Mouse (Mus musculus): ENCODE measurements around the gene Mefv. TPM values are rescaled to one million over a fixed set of nuclear protein-coding genes. Genes with fewer than 3 reads are reported as not detected.
A peak's percentile ranks its signal among the peaks of the same experiment; 100 is the strongest.

Mefv gene
- polyA plus RNA-seq (2015; fragmentation: Nextera tagmentation; extraction: Ambion mirVana) = 0.06 TPM in 1 of 2 replicates, not detected in the other

DNA sequence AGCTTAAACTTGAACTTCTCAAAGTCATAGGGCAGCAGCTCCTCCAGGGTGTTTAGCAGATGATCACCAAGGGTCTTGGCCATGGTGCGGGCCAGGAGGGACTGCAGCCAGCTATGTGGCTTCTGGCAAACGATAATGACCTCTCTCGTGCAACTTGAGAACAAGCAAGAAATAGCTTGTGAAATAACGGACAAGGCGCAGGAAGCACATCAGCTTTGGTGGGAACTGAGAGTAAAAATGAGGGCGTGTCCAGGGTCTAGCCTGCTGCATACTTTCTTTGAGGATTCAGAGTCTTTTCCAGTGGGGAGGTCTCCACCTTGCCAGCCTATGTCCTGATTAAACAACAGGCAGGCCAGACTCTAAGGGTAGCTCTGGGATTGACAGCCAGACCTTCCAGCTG is at the start of gene Mefv:
TSS of gene Mefv (minus strand) at position 118 of the 400 bp plus-strand sequence.
- H3K4me3 ChIP-seq (ENCODE audit: low read length) = no peak within 1 kb of the TSS

DNA sequence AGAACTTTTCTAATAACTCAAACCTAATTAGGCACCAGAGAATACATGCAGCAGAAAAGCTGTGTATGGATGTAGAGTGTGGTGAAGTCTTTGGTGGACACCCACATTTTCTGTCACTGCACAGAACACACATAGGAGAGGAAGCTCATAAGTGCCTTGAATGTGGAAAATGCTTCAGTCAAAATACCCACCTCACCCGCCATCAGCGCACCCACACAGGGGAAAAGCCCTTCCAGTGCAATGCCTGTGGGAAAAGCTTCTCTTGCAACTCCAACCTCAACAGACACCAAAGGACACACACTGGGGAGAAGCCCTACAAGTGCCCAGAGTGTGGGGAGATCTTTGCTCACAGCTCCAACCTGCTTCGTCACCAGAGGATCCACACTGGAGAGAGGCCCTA is 31.1 kb upstream of the Mefv start:
- 100% methylated on average over 3 of the region's 3 CpGs for WGBS
- no peak overlapping the region for H3K9ac ChIP-seq (replicated peaks; ENCODE audit: low read length)
- H3K4me1 ChIP-seq (ENCODE audit: insufficient read depth, low read length) = peaks cover 18% of the 10 kb centered on the region
- H3K4me3 ChIP-seq (ENCODE audit: low read length) = no peak overlapping the region
- H3K36me3 ChIP-seq (ENCODE audit: insufficient read depth, low read length) = peaks cover 70% of the 10 kb centered on the region
- H3K27ac ChIP-seq (ENCODE audit: low read length) = no peak overlapping the region
- ATAC-seq (ENCODE audit: low FRiP score, low TSS enrichment) = no peak
- H3K9me3 ChIP-seq (ENCODE audit: low read length) = peaks cover 33% of the 10 kb centered on the region
- no peak overlapping the region for H3K4me2 ChIP-seq (replicated peaks; ENCODE audit: low read depth, low read length)
- H3K27me3 ChIP-seq (ENCODE audit: insufficient read depth, low read length) = no peaks in the 10 kb centered on the region

More for the DNA sequence above, at the start of gene Mefv:
- WGBS = 85% methylated on average over 6 of the region's 6 CpGs
- H3K36me3 ChIP-seq (ENCODE audit: insufficient read depth, low read length) = no peaks in the 10 kb centered on the region
- H3K9me3 ChIP-seq (ENCODE audit: low read length) = no peaks in the 10 kb centered on the region
- no peak for ATAC-seq (ENCODE audit: low FRiP score, low TSS enrichment)
- no peak within 1 kb of the TSS for H3K4me2 ChIP-seq (replicated peaks; ENCODE audit: low read depth, low read length)
- no peak within 1 kb of the TSS for H3K9ac ChIP-seq (replicated peaks; ENCODE audit: low read length)
- no peaks in the 10 kb centered on the region for H3K4me1 ChIP-seq (ENCODE audit: insufficient read depth, low read length)
- H3K27ac ChIP-seq (ENCODE audit: low read length) = no peak within 1 kb of the TSS
- H3K27me3 ChIP-seq (ENCODE audit: insufficient read depth, low read length) = no peaks in the 10 kb centered on the region

DNA sequence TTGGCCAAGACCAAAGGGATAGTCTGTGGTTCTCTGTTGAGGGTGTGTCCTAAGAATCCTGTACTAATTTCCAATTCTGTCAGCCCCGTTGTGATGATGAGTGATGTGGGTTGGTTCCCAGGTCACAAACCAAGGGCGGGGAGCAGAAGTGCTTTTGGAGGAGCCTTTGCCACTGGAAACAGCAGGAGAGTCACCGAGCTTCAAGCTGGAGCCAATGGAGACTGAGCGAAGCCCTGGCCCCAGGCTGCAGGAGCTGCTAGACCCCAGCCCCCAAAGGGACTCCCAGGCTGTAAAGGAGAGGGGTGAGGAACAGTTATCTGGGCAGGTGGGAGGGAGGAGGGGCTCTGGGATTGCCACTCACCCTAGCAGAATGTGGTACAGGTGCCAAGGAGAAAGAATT is 27.8 kb upstream of the Mefv start:
- H3K4me3 ChIP-seq (ENCODE audit: low read length) = peak overlapping the region; percentile 97
- 89% methylated on average over 4 of the region's 4 CpGs for WGBS

DNA sequence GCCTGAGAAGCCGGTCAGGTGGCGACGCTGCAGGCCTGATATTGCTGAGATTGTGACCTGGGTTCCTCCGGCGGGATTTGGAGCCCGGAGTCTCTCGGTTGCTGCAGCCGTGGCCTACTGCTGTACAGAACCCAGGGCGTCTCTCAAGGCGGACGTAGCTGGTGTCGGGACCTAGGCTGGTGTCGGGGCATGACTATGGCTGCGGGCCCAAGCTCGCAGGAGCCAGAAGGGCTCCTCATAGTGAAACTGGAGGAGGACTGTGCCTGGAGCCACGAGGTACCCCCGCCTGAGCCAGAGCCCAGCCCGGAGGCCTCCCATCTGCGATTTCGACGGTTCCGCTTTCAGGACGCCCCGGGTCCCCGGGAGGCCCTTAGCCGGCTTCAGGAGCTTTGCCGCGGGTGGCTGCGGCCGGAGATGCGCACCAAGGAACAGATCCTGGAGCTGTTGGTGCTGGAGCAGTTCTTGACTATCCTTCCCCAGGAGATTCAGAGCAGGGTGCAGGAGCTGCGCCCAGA is 26.3 kb upstream of the Mefv start:
- Histone ChIP-seq H3K36me3 (ENCODE audit: insufficient read depth, low read length) (peaks cover 36% of the 10 kb centered on the region), H3K4me1 (ENCODE audit: insufficient read depth, low read length) (peaks cover 22% of the 10 kb centered on the region), H3K9ac (replicated peaks; ENCODE audit: low read length) (peak overlapping the region; percentile 93), H3K4me3 (ENCODE audit: low read length) (peak overlapping the region; percentile 97), H3K9me3 (ENCODE audit: low read length) (peaks cover 21% of the 10 kb centered on the region), H3K27me3 (ENCODE audit: insufficient read depth, low read length) (no peaks in the 10 kb centered on the region), H3K27ac (ENCODE audit: low read length) (peak overlapping the region; percentile 87), H3K4me2 (replicated peaks; ENCODE audit: low read depth, low read length) (peak overlapping the region; percentile 95)
- under 1% methylated on average over 32 of the region's 32 CpGs for WGBS
- no peak for ATAC-seq (ENCODE audit: low FRiP score, low TSS enrichment)

More for the DNA sequence above, 27.8 kb upstream of the Mefv start:
- Histone ChIP-seq H3K9ac (replicated peaks; ENCODE audit: low read length) (no peak overlapping the region; the same call in 1 of the 2 replicates), H3K27me3 (ENCODE audit: insufficient read depth, low read length) (no peaks in the 10 kb centered on the region), H3K4me2 (replicated peaks; ENCODE audit: low read depth, low read length) (peak overlapping the region; percentile 95), H3K4me1 (ENCODE audit: insufficient read depth, low read length) (peaks cover 22% of the 10 kb centered on the region), H3K36me3 (ENCODE audit: insufficient read depth, low read length) (peaks cover 50% of the 10 kb centered on the region), H3K9me3 (ENCODE audit: low read length) (peaks cover 33% of the 10 kb centered on the region), H3K27ac (ENCODE audit: low read length) (no peak overlapping the region)
- no peak for ATAC-seq (ENCODE audit: low FRiP score, low TSS enrichment)

DNA sequence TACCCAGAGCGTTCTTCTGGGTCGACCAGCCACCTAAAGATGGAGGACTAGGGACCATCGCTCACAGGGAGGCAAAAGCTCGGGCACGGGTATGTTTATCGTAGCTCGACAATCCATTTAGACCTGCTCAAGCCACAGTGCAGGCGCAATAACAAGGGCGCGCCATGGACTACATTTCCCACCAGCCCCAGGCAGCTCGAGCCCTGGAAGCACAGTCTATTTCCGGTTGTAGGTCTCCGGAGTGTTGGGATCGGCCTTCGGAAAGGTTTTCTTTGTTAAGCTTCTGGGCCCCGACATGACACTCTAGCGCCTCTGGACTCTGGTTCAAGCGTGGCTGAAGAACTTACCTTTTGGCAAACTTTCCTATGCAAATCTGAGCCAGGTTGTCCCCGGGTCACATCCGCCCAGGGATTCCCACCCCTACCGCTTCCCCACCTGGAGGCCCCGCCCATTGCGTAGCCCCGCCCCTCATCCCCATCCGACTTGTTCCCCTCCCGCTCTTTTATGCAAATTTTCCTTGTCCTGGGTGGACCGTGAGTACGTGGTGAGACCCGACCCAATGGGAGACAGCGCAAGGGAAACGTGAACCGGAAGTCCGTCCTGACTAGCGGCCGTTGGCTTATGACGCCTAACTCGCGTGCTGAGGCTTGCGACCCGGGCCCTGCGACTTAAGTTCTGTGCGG is 25.7 kb upstream of the Mefv start, which contains the start of gene Zfp263:
TSS of gene Zfp263 (plus strand) at position 591 of the 683 bp plus-strand sequence.
- Histone ChIP-seq H3K4me1 (ENCODE audit: insufficient read depth, low read length) (peaks cover 22% of the 10 kb centered on the region), H3K4me3 (ENCODE audit: low read length) (peak within 1 kb of the TSS; percentile 97), H3K36me3 (ENCODE audit: insufficient read depth, low read length) (peaks cover 30% of the 10 kb centered on the region), H3K27me3 (ENCODE audit: insufficient read depth, low read length) (no peaks in the 10 kb centered on the region), H3K9ac (replicated peaks; ENCODE audit: low read length) (peak within 1 kb of the TSS; percentile 93), H3K9me3 (ENCODE audit: low read length) (peaks cover 15% of the 10 kb centered on the region), H3K27ac (ENCODE audit: low read length) (peak within 1 kb of the TSS; percentile 96), H3K4me2 (replicated peaks; ENCODE audit: low read depth, low read length) (peak within 1 kb of the TSS; percentile 95)
- peak; percentile 99 for ATAC-seq (ENCODE audit: low FRiP score, low TSS enrichment)
- under 1% methylated on average over 42 of the region's 42 CpGs for WGBS

DNA sequence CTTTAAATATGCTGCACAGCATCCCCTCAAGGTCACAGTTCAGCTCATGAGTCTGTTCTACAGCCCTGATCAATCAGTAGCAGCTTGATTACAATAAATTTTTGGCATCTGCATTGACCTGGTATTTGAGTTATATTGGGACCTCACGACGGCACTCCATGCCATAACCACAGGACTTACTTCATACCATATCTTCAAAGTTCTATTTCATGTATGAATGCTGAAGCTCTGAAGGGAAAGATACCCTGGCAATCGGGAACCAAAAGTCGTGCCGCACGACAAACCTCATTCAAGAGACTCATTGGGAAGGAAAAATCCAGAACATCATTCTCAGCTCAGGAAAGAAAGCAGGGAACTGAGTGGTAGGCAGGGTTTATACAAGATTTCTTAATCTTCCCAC is 24.6 kb upstream of the Mefv start:
- WGBS = 97% methylated on average over 6 of the region's 6 CpGs
- Histone ChIP-seq H3K36me3 (ENCODE audit: insufficient read depth, low read length) (peaks cover 20% of the 10 kb centered on the region), H3K27ac (ENCODE audit: low read length) (no peak overlapping the region), H3K9me3 (ENCODE audit: low read length) (peaks cover 7% of the 10 kb centered on the region), H3K4me3 (ENCODE audit: low read length) (no peak overlapping the region), H3K27me3 (ENCODE audit: insufficient read depth, low read length) (no peaks in the 10 kb centered on the region), H3K4me2 (replicated peaks; ENCODE audit: low read depth, low read length) (no peak overlapping the region), H3K4me1 (ENCODE audit: insufficient read depth, low read length) (peaks cover 22% of the 10 kb centered on the region), H3K9ac (replicated peaks; ENCODE audit: low read length) (no peak overlapping the region)
- ATAC-seq (ENCODE audit: low FRiP score, low TSS enrichment) = no peak

DNA sequence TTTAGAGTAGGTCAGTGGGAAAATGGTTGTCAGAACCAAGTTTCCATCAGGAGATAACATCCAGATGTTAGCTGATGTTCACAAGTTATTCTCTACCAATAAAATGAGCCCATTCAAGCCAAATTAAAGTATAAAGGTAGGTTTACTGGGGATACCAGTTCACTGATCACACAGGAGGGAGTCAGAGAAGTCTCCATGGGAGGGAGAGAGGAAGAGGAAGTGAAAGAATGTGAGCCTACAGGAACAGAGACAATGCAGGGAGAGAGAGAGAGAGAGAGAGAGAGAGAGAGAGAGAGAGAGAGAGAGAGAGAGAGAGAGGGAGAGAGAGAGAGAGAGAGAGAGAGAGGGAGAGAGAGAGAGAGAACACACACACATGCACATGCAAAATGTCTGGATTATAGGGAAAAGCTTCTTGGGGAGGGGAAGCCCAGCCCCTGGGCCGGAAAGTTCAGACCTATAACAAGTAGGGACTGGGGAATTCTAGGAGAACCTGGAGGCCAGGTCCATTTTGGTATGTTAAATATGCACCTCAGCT is 15.4 kb upstream of the Mefv start:
- Histone ChIP-seq H3K27me3 (ENCODE audit: insufficient read depth, low read length) (no peaks in the 10 kb centered on the region), H3K4me1 (ENCODE audit: insufficient read depth, low read length) (no peaks in the 10 kb centered on the region), H3K27ac (ENCODE audit: low read length) (no peak overlapping the region), H3K4me2 (replicated peaks; ENCODE audit: low read depth, low read length) (no peak overlapping the region), H3K4me3 (ENCODE audit: low read length) (no peak overlapping the region), H3K9me3 (ENCODE audit: low read length) (no peaks in the 10 kb centered on the region), H3K36me3 (ENCODE audit: insufficient read depth, low read length) (no peaks in the 10 kb centered on the region), H3K9ac (replicated peaks; ENCODE audit: low read length) (no peak overlapping the region)
- 75% methylated on average over 1 of the region's 1 CpGs for WGBS
- no peak for ATAC-seq (ENCODE audit: low FRiP score, low TSS enrichment)

DNA sequence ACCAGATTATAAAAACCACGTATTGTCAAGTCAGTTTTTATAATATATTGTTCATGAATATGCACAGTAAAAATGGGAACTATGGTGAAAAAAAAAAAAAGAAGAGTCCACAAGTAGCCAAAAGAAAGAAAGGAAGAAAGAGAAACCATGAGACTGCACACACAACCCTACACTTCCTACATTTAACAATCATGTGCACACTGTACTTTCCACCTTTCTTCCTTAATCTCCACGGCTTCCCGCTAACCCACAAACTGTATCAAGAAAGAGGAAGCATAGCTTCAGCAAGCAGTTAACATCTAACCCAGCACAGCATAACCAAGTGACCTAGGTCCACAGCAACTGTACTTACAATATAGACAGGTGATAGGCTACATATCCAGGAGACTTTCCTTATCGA is 14.7 kb upstream of the Mefv start:
- Histone ChIP-seq H3K4me1 (ENCODE audit: insufficient read depth, low read length) (no peaks in the 10 kb centered on the region), H3K4me3 (ENCODE audit: low read length) (no peak overlapping the region), H3K9me3 (ENCODE audit: low read length) (no peaks in the 10 kb centered on the region), H3K9ac (replicated peaks; ENCODE audit: low read length) (no peak overlapping the region), H3K27me3 (ENCODE audit: insufficient read depth, low read length) (no peaks in the 10 kb centered on the region), H3K36me3 (ENCODE audit: insufficient read depth, low read length) (no peaks in the 10 kb centered on the region), H3K27ac (ENCODE audit: low read length) (no peak overlapping the region), H3K4me2 (replicated peaks; ENCODE audit: low read depth, low read length) (no peak overlapping the region)
- WGBS = 85% methylated on average over 4 of the region's 4 CpGs
- no peak for ATAC-seq (ENCODE audit: low FRiP score, low TSS enrichment)

DNA sequence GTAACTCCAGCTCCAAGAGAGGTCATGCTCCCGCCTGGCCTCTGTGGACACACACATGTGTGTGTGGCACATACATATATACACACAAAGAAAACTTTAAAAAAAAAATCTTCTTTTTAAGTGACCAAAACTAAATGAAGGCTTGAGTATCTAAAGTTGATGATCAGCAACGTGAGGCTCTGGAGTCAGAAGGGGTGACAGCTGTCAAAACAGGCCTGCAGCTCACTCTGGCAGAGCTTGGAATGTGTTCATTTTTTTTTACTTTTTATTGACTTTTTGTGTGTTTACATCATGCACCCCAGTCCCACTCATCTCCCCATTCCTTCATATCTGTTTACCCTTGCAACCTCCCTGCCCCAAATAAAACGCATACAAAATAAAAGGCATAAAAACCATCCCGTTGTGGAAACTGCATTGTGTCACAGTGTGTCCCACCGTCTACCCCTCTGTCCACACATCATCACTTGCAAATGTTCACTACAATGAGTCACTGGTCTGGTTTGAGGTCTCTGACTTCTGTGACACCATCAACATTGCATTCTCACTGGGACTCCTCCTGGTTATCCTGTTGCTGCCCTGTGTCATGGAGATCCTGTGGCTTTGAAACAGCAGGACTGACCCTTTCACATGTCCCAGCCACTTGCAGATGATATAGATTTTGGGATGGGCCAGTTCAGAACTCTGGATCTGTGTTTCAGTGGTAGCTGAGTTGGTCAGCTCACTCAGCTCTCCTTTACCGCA is 10.3 kb upstream of the Mefv start:
- Histone ChIP-seq H3K4me1 (ENCODE audit: insufficient read depth, low read length) (no peaks in the 10 kb centered on the region), H3K4me3 (ENCODE audit: low read length) (no peak overlapping the region), H3K9me3 (ENCODE audit: low read length) (no peaks in the 10 kb centered on the region), H3K9ac (replicated peaks; ENCODE audit: low read length) (no peak overlapping the region), H3K4me2 (replicated peaks; ENCODE audit: low read depth, low read length) (no peak overlapping the region), H3K27me3 (ENCODE audit: insufficient read depth, low read length) (no peaks in the 10 kb centered on the region), H3K36me3 (ENCODE audit: insufficient read depth, low read length) (no peaks in the 10 kb centered on the region), H3K27ac (ENCODE audit: low read length) (no peak overlapping the region)
- 80% methylated on average over 6 of the region's 6 CpGs for WGBS
- ATAC-seq (ENCODE audit: low FRiP score, low TSS enrichment) = no peak
